In genomic region chr14:33797551-33798303, GRCm38 (mm10) we compare ENCODE assay signal across 11 mouse cellular contexts.
DNase-seq lines count a peak whose midpoint lies in the region; ATAC-seq and TF ChIP-seq lines count a peak whose summit lies in the region.
"Had no signal": no experiment of that assay in that cellular context is flagged by ENCODE, and none has a peak within 500 bp of the region (broad histone marks: within the 10 kb centered on the region; RNA-seq: fewer than 3 reads in every experiment).

No protein-coding gene starts in this region.

- H3K4me3 ChIP-seq in forebrain, embryonic 13.5 days, result no peak overlapping the region
- no peak overlapping the region for H3K4me3 ChIP-seq in forebrain, embryonic 11.5 days (ENCODE audit: low read depth, low read length)
- H3K4me3 ChIP-seq in midbrain, embryonic 15.5 days, result no peak overlapping the region
- H3K4me3 ChIP-seq in midbrain, embryonic 11.5 days (ENCODE audit: low read depth, low read length), result no peak overlapping the region
- H3K4me3 ChIP-seq in limb, embryonic 11.5 days (ENCODE audit: low read depth, low read length), result no peak overlapping the region
- H3K4me3 ChIP-seq in stomach, postnatal 0 days (ENCODE audit: low read depth, low read length), result no peak overlapping the region

- DNase-seq in forebrain, embryonic 11.5 days (ENCODE audit: low spot score), result no peak
- no peak for DNase-seq in midbrain, embryonic 11.5 days (ENCODE audit: low spot score, missing footprints)
- DNase-seq in limb, embryonic 11.5 days (ENCODE audit: low spot score), result peak; percentile 50
- DNase-seq in stomach, postnatal 0 days (ENCODE audit: low spot score), result no peak
- DNase-seq in layer of hippocampus, adult 9-11 months, result no peak
- no peak for DNase-seq in layer of hippocampus, adult 8-10 months (ENCODE audit: low spot score in 2 of 2)
- DNase-seq: cerebellum, postnatal 25 days had no signal

- no peaks in the 10 kb centered on the region for H3K36me3 ChIP-seq in forebrain, embryonic 13.5 days (ENCODE audit: poor library complexity, severe bottlenecking)
- no peaks in the 10 kb centered on the region for H3K36me3 ChIP-seq in forebrain, embryonic 11.5 days (ENCODE audit: control insufficient read depth, insufficient read depth, low read length)
- no peaks in the 10 kb centered on the region for H3K36me3 ChIP-seq in midbrain, embryonic 15.5 days (replicated peaks)
- H3K36me3 ChIP-seq in midbrain, embryonic 11.5 days (ENCODE audit: control insufficient read depth, insufficient read depth, low read length), result no peaks in the 10 kb centered on the region
- no peaks in the 10 kb centered on the region for H3K36me3 ChIP-seq in limb, embryonic 11.5 days (ENCODE audit: control insufficient read depth, insufficient read depth, low read length)
- H3K36me3 ChIP-seq in stomach, postnatal 0 days (ENCODE audit: control insufficient read depth, insufficient read depth, low read length), result no peaks in the 10 kb centered on the region

- no peaks in the 10 kb centered on the region for H3K9me3 ChIP-seq in forebrain, embryonic 13.5 days (replicated peaks)
- H3K9me3 ChIP-seq in forebrain, embryonic 11.5 days (ENCODE audit: control insufficient read depth, low read length), result no peaks in the 10 kb centered on the region
- no peaks in the 10 kb centered on the region for H3K9me3 ChIP-seq in midbrain, embryonic 15.5 days
- H3K9me3 ChIP-seq in midbrain, embryonic 11.5 days (ENCODE audit: control insufficient read depth, low read length), result no peaks in the 10 kb centered on the region
- H3K9me3 ChIP-seq in limb, embryonic 11.5 days (ENCODE audit: control insufficient read depth, low read length), result no peaks in the 10 kb centered on the region; the same call in 1 of the 2 replicates
- no peaks in the 10 kb centered on the region for H3K9me3 ChIP-seq in stomach, postnatal 0 days (ENCODE audit: control insufficient read depth, low read length)

- 43% methylated on average over 15 of the region's 15 CpGs for WGBS in forebrain, embryonic 13.5 days
- WGBS in forebrain, embryonic 11.5 days, result 69% methylated on average over 15 of the region's 15 CpGs
- 64% methylated on average over 15 of the region's 15 CpGs for WGBS in midbrain, embryonic 15.5 days
- WGBS in midbrain, embryonic 11.5 days, result 70% methylated on average over 15 of the region's 15 CpGs
- WGBS in limb, embryonic 11.5 days, result 51% methylated on average over 15 of the region's 15 CpGs
- WGBS in stomach, postnatal 0 days, result 43% methylated on average over 15 of the region's 15 CpGs

- peak overlapping the region; percentile 29 for H3K4me2 ChIP-seq in forebrain, embryonic 13.5 days
- H3K4me2 ChIP-seq in forebrain, embryonic 11.5 days (ENCODE audit: low read depth, low read length, severe bottlenecking), result no peak overlapping the region
- no peak overlapping the region for H3K4me2 ChIP-seq in midbrain, embryonic 15.5 days
- no peak overlapping the region for H3K4me2 ChIP-seq in midbrain, embryonic 11.5 days
- peak overlapping the region; percentile 27 for H3K4me2 ChIP-seq in limb, embryonic 11.5 days (ENCODE audit: low read depth, severe bottlenecking)
- H3K4me2 ChIP-seq in stomach, postnatal 0 days (replicated peaks; ENCODE audit: low read depth), result no peak overlapping the region

- no peak for TF ChIP-seq EP300 in stomach, postnatal 0 days (optimal IDR thresholded peaks at IDR 0.05)

- H3K27ac ChIP-seq in forebrain, embryonic 13.5 days, result 0 out of 2 replicates have a peak overlapping the region, but pooled peaks have one; percentile 1
- no peak overlapping the region for H3K27ac ChIP-seq in forebrain, embryonic 11.5 days (ENCODE audit: low read depth, low read length)
- H3K27ac ChIP-seq in midbrain, embryonic 15.5 days, result 0 out of 2 replicates have a peak overlapping the region, but pooled peaks have one; percentile 9
- no peak overlapping the region for H3K27ac ChIP-seq in midbrain, embryonic 11.5 days (ENCODE audit: low read depth, low read length)
- H3K27ac ChIP-seq in limb, embryonic 11.5 days (replicated peaks; ENCODE audit: low read depth, low read length), result no peak overlapping the region
- H3K27ac ChIP-seq in stomach, postnatal 0 days (replicated peaks), result 0 out of 2 replicates have a peak overlapping the region, but pooled peaks have one; percentile 13
- H3K27ac ChIP-seq: macrophage had no signal

- no peaks in the 10 kb centered on the region for H3K27me3 ChIP-seq in forebrain, embryonic 13.5 days
- H3K27me3 ChIP-seq in forebrain, embryonic 11.5 days (ENCODE audit: control insufficient read depth, insufficient read depth, low read length), result no peaks in the 10 kb centered on the region
- no peaks in the 10 kb centered on the region for H3K27me3 ChIP-seq in midbrain, embryonic 15.5 days (replicated peaks)
- H3K27me3 ChIP-seq in midbrain, embryonic 11.5 days (ENCODE audit: control insufficient read depth, insufficient read depth, low read length), result no peaks in the 10 kb centered on the region
- no peaks in the 10 kb centered on the region for H3K27me3 ChIP-seq in limb, embryonic 11.5 days (ENCODE audit: control insufficient read depth, insufficient read depth, low read length)
- H3K27me3 ChIP-seq in stomach, postnatal 0 days (ENCODE audit: control insufficient read depth, insufficient read depth, low read length), result no peaks in the 10 kb centered on the region

- peak; percentile 69 for ATAC-seq in forebrain, embryonic 13.5 days
- ATAC-seq in forebrain, embryonic 11.5 days (replicated peaks; ENCODE audit: low FRiP score), result no peak
- ATAC-seq in midbrain, embryonic 15.5 days (replicated peaks), result 0 out of 2 replicates have a peak, but pooled peaks have one; percentile 50
- no peak for ATAC-seq in midbrain, embryonic 11.5 days (ENCODE audit: low FRiP score)
- no peak for ATAC-seq in limb, embryonic 11.5 days (ENCODE audit: insufficient number of reproducible peaks, low FRiP score, low TSS enrichment, low read depth)
- peak; percentile 40; the same call in 1 of the 2 replicates for ATAC-seq in stomach, postnatal 0 days (ENCODE audit: low FRiP score, low TSS enrichment)
- ATAC-seq: inflammation-experienced regulatory T-cells, adult 6 months had no signal

- TF ChIP-seq CTCF in stomach, postnatal 0 days (IDR thresholded peaks at IDR 0.05; ENCODE audit: low read depth), result no peak

- peaks cover 14% of the 10 kb centered on the region for H3K4me1 ChIP-seq in forebrain, embryonic 13.5 days
- peaks cover 2% of the 10 kb centered on the region; the same call in 1 of the 2 replicates for H3K4me1 ChIP-seq in forebrain, embryonic 11.5 days (replicated peaks; ENCODE audit: control insufficient read depth, insufficient read depth, low read length)
- H3K4me1 ChIP-seq in midbrain, embryonic 15.5 days, result no peaks in the 10 kb centered on the region
- no peaks in the 10 kb centered on the region for H3K4me1 ChIP-seq in midbrain, embryonic 11.5 days (ENCODE audit: control insufficient read depth, insufficient read depth, low read length)
- H3K4me1 ChIP-seq in limb, embryonic 11.5 days (ENCODE audit: control insufficient read depth, insufficient read depth, low read length), result peaks cover 14% of the 10 kb centered on the region
- H3K4me1 ChIP-seq in stomach, postnatal 0 days (replicated peaks; ENCODE audit: control insufficient read depth, insufficient read depth), result no peaks in the 10 kb centered on the region

- H3K9ac ChIP-seq in forebrain, embryonic 13.5 days, result no peak overlapping the region
- no peak overlapping the region for H3K9ac ChIP-seq in forebrain, embryonic 11.5 days (ENCODE audit: low read length)
- H3K9ac ChIP-seq in midbrain, embryonic 15.5 days, result no peak overlapping the region
- H3K9ac ChIP-seq in midbrain, embryonic 11.5 days (ENCODE audit: low read length), result no peak overlapping the region
- no peak overlapping the region for H3K9ac ChIP-seq in limb, embryonic 11.5 days (ENCODE audit: low read length)
- no peak overlapping the region for H3K9ac ChIP-seq in stomach, postnatal 0 days (ENCODE audit: low read length)

Comparison
In these comparisons a context has a peak if more than half of its experiments do, and no peak if none do; other contexts are left out.
1. ATAC-seq: peak in forebrain, embryonic 13.5 days (single experiment), midbrain, embryonic 15.5 days (single experiment) and stomach, postnatal 0 days (single experiment); none in forebrain, embryonic 11.5 days (single experiment), midbrain, embryonic 11.5 days (single experiment) and limb, embryonic 11.5 days (single experiment).
2. H3K27ac ChIP-seq: peak in forebrain, embryonic 13.5 days (single experiment), midbrain, embryonic 15.5 days (single experiment) and stomach, postnatal 0 days (single experiment); none in forebrain, embryonic 11.5 days (single experiment), midbrain, embryonic 11.5 days (single experiment) and limb, embryonic 11.5 days (single experiment).
3. H3K4me2 ChIP-seq: peak in forebrain, embryonic 13.5 days (single experiment) and limb, embryonic 11.5 days (single experiment); none in forebrain, embryonic 11.5 days (single experiment), midbrain, embryonic 15.5 days (single experiment), midbrain, embryonic 11.5 days (single experiment) and stomach, postnatal 0 days (single experiment).